In the genomic region with DNA sequence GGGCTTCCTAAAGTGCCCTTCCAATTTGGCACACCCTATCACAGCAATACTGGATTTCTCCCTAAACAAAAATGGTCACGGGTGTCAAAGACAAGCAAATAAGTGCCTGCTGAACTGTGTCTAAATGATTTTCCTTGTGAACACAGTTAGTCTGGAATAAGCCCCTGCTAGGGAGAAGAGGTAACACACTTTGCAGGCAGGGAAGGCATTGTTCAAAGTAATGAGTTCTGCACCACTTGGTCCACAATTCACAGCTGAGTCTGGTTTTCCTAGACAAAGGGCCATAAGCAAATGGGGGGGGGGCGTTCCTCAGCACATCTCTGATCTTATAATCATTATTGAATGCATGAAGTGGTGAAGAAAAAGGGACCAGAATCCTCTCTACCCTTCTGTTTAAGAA, we compare ENCODE assay signal across 29 mouse cellular contexts. TPM values are rescaled to one million over a fixed set of nuclear protein-coding genes. Genes with fewer than 3 reads are reported as not detected.
DNase-seq lines count a peak whose midpoint lies in the region; ATAC-seq lines count a peak whose summit lies in the region.
"Had no signal": no experiment of that assay in that cellular context is flagged by ENCODE, and none has a peak within 500 bp of the region (broad histone marks: within the 10 kb centered on the region; RNA-seq: fewer than 3 reads in every experiment).

No protein-coding gene starts in this region.

- WGBS in hindbrain, embryonic 11.5 days, result 27% methylated on average over 2 of the region's 2 CpGs
- 11% methylated on average over 2 of the region's 2 CpGs for WGBS in hindbrain, embryonic 16.5 days
- WGBS in neural tube, embryonic 11.5 days, result 14% methylated on average over 2 of the region's 2 CpGs
- whole genome bisulfite sequencing in neural tube, embryonic 15.5 days, result 19% methylated on average over 2 of the region's 2 CpGs

- H3K27me3 ChIP-seq in hindbrain, embryonic 11.5 days (ENCODE audit: control insufficient read depth, insufficient read depth, low read length), result no peaks in the 10 kb centered on the region
- no peaks in the 10 kb centered on the region for H3K27me3 ChIP-seq in hindbrain, embryonic 16.5 days (replicated peaks; ENCODE audit: control insufficient read depth, insufficient read depth, low read length)
- H3K27me3 ChIP-seq in neural tube, embryonic 11.5 days (ENCODE audit: control insufficient read depth, insufficient read depth, low read length), result no peaks in the 10 kb centered on the region
- H3K27me3 ChIP-seq in neural tube, embryonic 15.5 days (replicated peaks), result no peaks in the 10 kb centered on the region
- H3K27me3 ChIP-seq: forebrain, embryonic 13.5 days; heart, embryonic 12.5 days; hindbrain, embryonic 15.5 days; stomach, embryonic 15.5 days had no signal

- DNase-seq in embryo, embryonic 10 days (ENCODE audit: low spot score), result peak; percentile 37
- no peak for DNase-seq in embryo, embryonic 9.5 days (ENCODE audit: extremely low spot score)
- peak; percentile 42 for DNase-seq in hindbrain, embryonic 11.5 days (ENCODE audit: low spot score)
- peak; percentile 30 for DNase-seq in neural tube, embryonic 11.5 days (ENCODE audit: low spot score)
- DNase-seq in retina, embryonic 14.5 days (ENCODE audit: low spot score), result peak; percentile 63
- DNase-seq: adrenal gland, adult 8-10 months; cerebellum, adult 8-10 months; cerebellum, postnatal 36 days; gastrocnemius, postnatal 10 days; heart, adult 18-20 months; heart, postnatal 10 days; kidney, adult 9 months; layer of hippocampus, adult 9-11 months; liver, embryonic 13.5 days; lung, embryonic 14.5 days; right cerebral cortex, adult 18-20 months; right cerebral cortex, postnatal 4 days; thymus, postnatal 36 days had no signal

- 0 out of 2 replicates have a peak, but pooled peaks cover 2% of the 10 kb centered on the region for H3K4me1 ChIP-seq in hindbrain, embryonic 11.5 days (replicated peaks; ENCODE audit: control insufficient read depth, insufficient read depth, low read length)
- peaks cover 11% of the 10 kb centered on the region for H3K4me1 ChIP-seq in hindbrain, embryonic 16.5 days (ENCODE audit: control insufficient read depth, insufficient read depth, low read depth, low read length)
- peaks cover 21% of the 10 kb centered on the region; the same call in 1 of the 2 replicates for H3K4me1 ChIP-seq in neural tube, embryonic 11.5 days (ENCODE audit: control insufficient read depth, insufficient read depth, low read length)
- peaks cover 22% of the 10 kb centered on the region for H3K4me1 ChIP-seq in neural tube, embryonic 15.5 days
- H3K4me1 ChIP-seq: liver, embryonic 13.5 days; stomach, embryonic 15.5 days had no signal

- H3K36me3 ChIP-seq in hindbrain, embryonic 11.5 days (ENCODE audit: control insufficient read depth, insufficient read depth, low read length), result no peaks in the 10 kb centered on the region
- H3K36me3 ChIP-seq in hindbrain, embryonic 16.5 days (ENCODE audit: control insufficient read depth, insufficient read depth, low read length), result no peaks in the 10 kb centered on the region
- no peaks in the 10 kb centered on the region for H3K36me3 ChIP-seq in neural tube, embryonic 11.5 days (ENCODE audit: control insufficient read depth, insufficient read depth, low read length)
- no peaks in the 10 kb centered on the region for H3K36me3 ChIP-seq in neural tube, embryonic 15.5 days
- H3K36me3 ChIP-seq: heart, embryonic 12.5 days; hindbrain, embryonic 15.5 days; limb, embryonic 13.5 days; liver, embryonic 13.5 days; stomach, embryonic 15.5 days had no signal

- peak; percentile 23 for ATAC-seq in hindbrain, embryonic 11.5 days (ENCODE audit: low FRiP score)
- ATAC-seq in hindbrain, embryonic 16.5 days, result no peak
- ATAC-seq in neural tube, embryonic 11.5 days (ENCODE audit: insufficient read depth, low FRiP score, low TSS enrichment), result peak; percentile 22; the same call in 1 of the 2 replicates
- ATAC-seq in neural tube, embryonic 15.5 days (ENCODE audit: low FRiP score), result no peak
- ATAC-seq in megakaryocyte progenitor cell, adult 5-6 weeks (replicated peaks; ENCODE audit: poor library complexity), result no peak
- ATAC-seq: activated CD4-positive, CD25-positive, alpha-beta regulatory T cell, adult 4 months; forebrain, embryonic 13.5 days; intestine, embryonic 16.5 days had no signal

- no peak overlapping the region for H3K4me3 ChIP-seq in hindbrain, embryonic 11.5 days (ENCODE audit: low read depth, low read length)
- no peak overlapping the region for H3K4me3 ChIP-seq in hindbrain, embryonic 16.5 days (ENCODE audit: low read length)
- no peak overlapping the region for H3K4me3 ChIP-seq in neural tube, embryonic 11.5 days (ENCODE audit: low read depth, low read length)
- no peak overlapping the region for H3K4me3 ChIP-seq in neural tube, embryonic 15.5 days (replicated peaks)
- H3K4me3 ChIP-seq: forebrain, embryonic 13.5 days; heart, embryonic 12.5 days; hindbrain, embryonic 15.5 days; limb, embryonic 13.5 days; liver, embryonic 13.5 days; megakaryocyte, embryonic 14.5 days; stomach, embryonic 15.5 days had no signal

- H3K27ac ChIP-seq in hindbrain, embryonic 11.5 days (ENCODE audit: low read depth, low read length), result peak overlapping the region; percentile 56; the same call in 1 of the 2 replicates
- H3K27ac ChIP-seq in hindbrain, embryonic 16.5 days (ENCODE audit: low read depth, low read length), result no peak overlapping the region
- peak overlapping the region; percentile 67 for H3K27ac ChIP-seq in neural tube, embryonic 11.5 days (ENCODE audit: low read depth, low read length)
- no peak overlapping the region for H3K27ac ChIP-seq in neural tube, embryonic 15.5 days (replicated peaks)
- H3K27ac ChIP-seq: forebrain, embryonic 13.5 days; hindbrain, embryonic 15.5 days; limb, embryonic 13.5 days; liver, embryonic 13.5 days; stomach, embryonic 15.5 days had no signal

- no peak overlapping the region for H3K4me2 ChIP-seq in hindbrain, embryonic 11.5 days (replicated peaks; ENCODE audit: low read depth, low read length)
- H3K4me2 ChIP-seq in hindbrain, embryonic 16.5 days (ENCODE audit: low read length), result no peak overlapping the region
- peak overlapping the region; percentile 22 for H3K4me2 ChIP-seq in neural tube, embryonic 11.5 days (ENCODE audit: low read depth)
- no peak overlapping the region for H3K4me2 ChIP-seq in neural tube, embryonic 15.5 days
- H3K4me2 ChIP-seq: heart, embryonic 12.5 days; hindbrain, embryonic 15.5 days; limb, embryonic 13.5 days; liver, embryonic 13.5 days; lung, embryonic 14.5 days; stomach, embryonic 15.5 days had no signal

- H3K9ac ChIP-seq in hindbrain, embryonic 11.5 days (ENCODE audit: low read depth, low read length), result no peak overlapping the region
- H3K9ac ChIP-seq in hindbrain, embryonic 16.5 days (ENCODE audit: low read depth, low read length), result no peak overlapping the region
- no peak overlapping the region for H3K9ac ChIP-seq in neural tube, embryonic 11.5 days (ENCODE audit: low read length)
- H3K9ac ChIP-seq in neural tube, embryonic 15.5 days (replicated peaks), result no peak overlapping the region
- H3K9ac ChIP-seq: forebrain, embryonic 13.5 days; heart, embryonic 12.5 days; hindbrain, embryonic 15.5 days; limb, embryonic 13.5 days; liver, embryonic 13.5 days; lung, embryonic 14.5 days; stomach, embryonic 15.5 days had no signal

- no peaks in the 10 kb centered on the region for H3K9me3 ChIP-seq in hindbrain, embryonic 11.5 days (ENCODE audit: control insufficient read depth, low read length)
- H3K9me3 ChIP-seq in hindbrain, embryonic 16.5 days (ENCODE audit: control insufficient read depth, low read length), result no peaks in the 10 kb centered on the region
- no peaks in the 10 kb centered on the region for H3K9me3 ChIP-seq in neural tube, embryonic 11.5 days (ENCODE audit: control insufficient read depth, low read length)
- H3K9me3 ChIP-seq in neural tube, embryonic 15.5 days (replicated peaks), result no peaks in the 10 kb centered on the region
- H3K9me3 ChIP-seq: forebrain, embryonic 13.5 days; heart, embryonic 12.5 days; hindbrain, embryonic 15.5 days; limb, embryonic 13.5 days; liver, embryonic 13.5 days; stomach, embryonic 15.5 days had no signal

RNA-seq across cellular contexts. Expression of gene Plch1, which starts 3.5 kb away (rescaled TPM):
- polyA plus RNA-seq in hindbrain, embryonic 11.5 days (2014; fragmentation: Nextera tagmentation; extraction: Ambion mirVana), result 34.6 and 40.3 TPM in 2 replicates
- 4.4 and 7.4 TPM in 2 replicates for polyA plus RNA-seq in hindbrain, embryonic 16.5 days (2015; fragmentation: Nextera tagmentation; extraction: Ambion mirVana)
- polyA plus RNA-seq in neural tube, embryonic 11.5 days (2014; fragmentation: Nextera tagmentation; extraction: Ambion mirVana), result 34.4 TPM in 2 replicates
- polyA plus RNA-seq in neural tube, embryonic 15.5 days (2015; fragmentation: Nextera tagmentation; extraction: Ambion mirVana), result 5.8 and 6.8 TPM in 2 replicates
- 0.44 TPM in 1 of 2 replicates, not detected in the other for total RNA-seq in megakaryocyte progenitor cell, adult 5-6 weeks (2015)
- 0.34 TPM in 1 of 2 replicates, not detected in the other for total RNA-seq in megakaryocyte progenitor cell, adult 5-6 weeks (2017)
- polyA plus RNA-seq: activated CD4-positive, CD25-positive, alpha-beta regulatory T cell, adult 4 months had no signal

RNA-seq across cellular contexts. Expression of gene E130311K13Rik, which starts 33.5 kb away (rescaled TPM):
- 3.7 TPM in 2 replicates for polyA plus RNA-seq in hindbrain, embryonic 11.5 days (2014; fragmentation: Nextera tagmentation; extraction: Ambion mirVana)
- 7.1 and 9.7 TPM in 2 replicates for polyA plus RNA-seq in hindbrain, embryonic 16.5 days (2015; fragmentation: Nextera tagmentation; extraction: Ambion mirVana)
- 3.1 and 4.2 TPM in 2 replicates for polyA plus RNA-seq in neural tube, embryonic 11.5 days (2014; fragmentation: Nextera tagmentation; extraction: Ambion mirVana)
- polyA plus RNA-seq in neural tube, embryonic 15.5 days (2015; fragmentation: Nextera tagmentation; extraction: Ambion mirVana), result 7.7 and 8.0 TPM in 2 replicates
- 3.3 and 3.4 TPM in 2 replicates for total RNA-seq in megakaryocyte progenitor cell, adult 5-6 weeks (2015)
- 5.9 and 6.7 TPM in 2 replicates for total RNA-seq in megakaryocyte progenitor cell, adult 5-6 weeks (2017)

Comparison
In these comparisons a context has a peak if more than half of its experiments do, and no peak if none do; other contexts are left out.
1. ATAC-seq: peak in hindbrain, embryonic 11.5 days (single experiment) and neural tube, embryonic 11.5 days (single experiment); none in hindbrain, embryonic 16.5 days (single experiment), neural tube, embryonic 15.5 days (single experiment) and megakaryocyte progenitor cell, adult 5-6 weeks (single experiment).
2. H3K27ac ChIP-seq: peak in hindbrain, embryonic 11.5 days (single experiment) and neural tube, embryonic 11.5 days (single experiment); none in hindbrain, embryonic 16.5 days (single experiment) and neural tube, embryonic 15.5 days (single experiment).